Mouse (Mus musculus) adrenal gland, adult (tissue): ENCODE data around the gene Tbc1d2b.

Source experiments
- DNase-seq, 2 experiments: peaks; one replicate each; pipeline ENCODE4 v3.0.0; 2022 to 2023; ENCODE audit warnings: low spot score in 1 of 2; ENCODE audit not compliant: inconsistent age in 2 of 2

Tbc1d2b gene

GRCm38 (mm10) chr9:90181656-90182388, 88.8 kb downstream of the Tbc1d2b start:
- no peak for DNase-seq

- DNase-seq: no peak
Measured at GRCm38 (mm10) chr9:90179409-90179808, 91.2 kb downstream of the Tbc1d2b start.

GRCm38 (mm10) chr9:90173330-90173729, 97.3 kb downstream of the Tbc1d2b start:
- no peak for DNase-seq

GRCm38 (mm10) chr9:90172528-90173321, 97.9 kb downstream of the Tbc1d2b start:
- DNase-seq: no peak

GRCm38 (mm10) chr9:90171421-90171820, 99.2 kb downstream of the Tbc1d2b start:
- no peak for DNase-seq

- DNase-seq: no peak
Measured at GRCm38 (mm10) chr9:90169965-90170364, 100.6 kb downstream of the Tbc1d2b start.

- DNase-seq: peak; percentile 27 to 55
Measured at GRCm38 (mm10) chr9:90166615-90167014, 104.0 kb downstream of the Tbc1d2b start.

- DNase-seq: no peak
Measured at GRCm38 (mm10) chr9:90165590-90165989, 105.0 kb downstream of the Tbc1d2b start.

- no peak for DNase-seq
Measured at GRCm38 (mm10) chr9:90164670-90165453, 105.7 kb downstream of the Tbc1d2b start.

- DNase-seq: peak; percentile 64 to 85
Measured at GRCm38 (mm10) chr9:90163749-90164095, 106.9 kb downstream of the Tbc1d2b start.

GRCm38 (mm10) chr9:90162926-90163748, 107.5 kb downstream of the Tbc1d2b start, which contains the start of gene Adamts7:
Gene Adamts7, plus strand, starts transcription at chr9:90163069.
- peak; percentile 65 to 85 for DNase-seq

- peak; percentile 76 to 82 for DNase-seq
Measured at GRCm38 (mm10) chr9:90162243-90162925, 108.2 kb downstream of the Tbc1d2b start.
